Mouse (Mus musculus): Measurements from ENCODE around the gene Pomgnt2. TPM values are rescaled to one million over a fixed set of nuclear protein-coding genes. Genes with fewer than 3 reads are reported as not detected.

Gene Pomgnt2
- polyA plus RNA-seq, 1 experiment from 2014 or later: 7.9 TPM

DNA sequence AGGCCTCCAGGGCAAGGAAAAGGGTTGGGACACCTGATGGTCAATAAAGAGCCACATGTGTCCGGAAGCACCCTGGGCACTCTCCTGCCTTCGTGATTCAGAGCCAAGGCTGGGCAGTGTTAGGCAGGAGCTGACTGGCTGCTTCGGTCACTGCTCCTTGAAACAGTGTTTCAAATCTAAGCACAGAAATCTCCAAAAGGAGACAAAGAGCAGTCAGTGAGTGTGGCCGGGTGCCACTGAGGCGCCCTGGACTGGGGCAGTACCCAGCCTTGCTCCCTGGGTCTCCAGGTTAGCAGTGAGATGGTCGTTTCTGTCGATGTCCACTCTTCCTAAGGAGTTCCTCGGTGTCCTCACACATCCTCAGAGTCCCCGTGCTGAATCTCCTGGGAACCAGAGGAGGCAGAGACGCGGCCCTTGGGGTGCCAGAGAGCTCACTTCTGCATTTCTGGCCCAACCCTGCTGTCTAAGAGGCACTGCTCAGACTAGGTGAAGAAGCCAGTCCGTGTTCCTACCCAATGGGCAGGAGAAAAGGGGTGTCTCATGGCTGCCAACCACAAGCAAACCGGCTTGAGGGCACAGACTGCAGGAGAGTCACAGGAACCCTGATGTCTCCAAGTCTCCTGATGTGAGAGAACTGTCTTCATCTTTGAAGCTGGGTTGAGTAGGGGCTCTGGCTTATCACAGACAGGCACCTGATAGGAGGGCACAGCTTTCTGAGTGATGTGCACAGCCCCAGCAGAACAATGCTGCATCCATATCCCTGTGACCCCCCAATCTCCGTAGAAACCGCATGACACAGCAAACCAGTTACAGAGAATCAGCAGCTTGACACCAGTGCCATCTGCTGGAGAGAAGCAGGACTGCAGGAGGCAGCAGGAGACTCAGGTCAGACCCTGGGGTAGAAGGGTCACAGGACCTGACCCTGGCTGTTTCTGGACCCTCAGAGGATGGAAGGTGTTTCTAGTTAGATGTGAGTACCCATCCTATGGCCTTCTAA, 12.1 kb downstream of the Pomgnt2 start:
- Histone ChIP-seq H3K4me3 (ENCODE audit: low read depth, low read length) (no peak overlapping the region), H3K36me3 (ENCODE audit: control insufficient read depth, insufficient read depth, low read length) (0 out of 2 replicates have a peak, but pooled peaks cover 2% of the 10 kb centered on the region), H3K27ac (replicated peaks; ENCODE audit: low read depth, low read length) (no peak overlapping the region), H3K27me3 (ENCODE audit: control insufficient read depth, insufficient read depth, low read length) (no peaks in the 10 kb centered on the region), H3K9me3 (ENCODE audit: control insufficient read depth, low read length) (no peaks in the 10 kb centered on the region), H3K9ac (ENCODE audit: low read length) (no peak overlapping the region), H3K4me2 (ENCODE audit: low read depth, severe bottlenecking) (no peak overlapping the region), H3K4me1 (ENCODE audit: control insufficient read depth, insufficient read depth, low read length) (0 out of 2 replicates have a peak, but pooled peaks cover 2% of the 10 kb centered on the region)
- no peak for ATAC-seq (ENCODE audit: insufficient number of reproducible peaks, low FRiP score, low TSS enrichment, low read depth)
- peak; percentile 82 for DNase-seq (ENCODE audit: low spot score)
- WGBS: 70% methylated on average over 15 of the region's 15 CpGs

DNA sequence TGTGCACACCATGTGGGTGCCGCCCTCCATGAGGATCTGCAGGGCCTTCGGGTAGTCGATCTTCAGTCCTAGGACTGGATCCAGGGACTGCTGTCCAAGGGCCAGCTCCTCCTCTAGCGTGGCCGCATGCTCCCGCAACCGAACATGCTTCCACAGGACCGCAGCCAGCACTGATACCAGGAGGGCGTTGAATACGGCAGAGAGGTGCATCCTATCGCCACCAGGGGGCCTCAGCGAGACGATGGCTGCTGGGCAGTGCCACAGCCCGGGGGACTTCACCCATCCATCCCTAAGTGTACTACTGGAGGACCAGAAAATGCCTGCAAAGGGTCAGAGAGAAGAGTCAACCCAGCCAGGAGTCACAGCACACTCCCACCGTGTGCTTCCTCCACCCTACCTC, 13.4 kb downstream of the Pomgnt2 start:
- H3K27me3 ChIP-seq (ENCODE audit: control insufficient read depth, insufficient read depth, low read length): no peaks in the 10 kb centered on the region
- no peak overlapping the region for H3K9ac ChIP-seq (ENCODE audit: low read length)
- 63% methylated on average over 15 of the region's 15 CpGs for WGBS
- no peak overlapping the region for H3K27ac ChIP-seq (replicated peaks; ENCODE audit: low read depth, low read length)
- 0 out of 2 replicates have a peak, but pooled peaks cover 2% of the 10 kb centered on the region for H3K4me1 ChIP-seq (ENCODE audit: control insufficient read depth, insufficient read depth, low read length)
- no peak overlapping the region for H3K4me3 ChIP-seq (ENCODE audit: low read depth, low read length)
- 0 out of 2 replicates have a peak, but pooled peaks cover 2% of the 10 kb centered on the region for H3K36me3 ChIP-seq (ENCODE audit: control insufficient read depth, insufficient read depth, low read length)
- DNase-seq (ENCODE audit: low spot score) (peak; percentile 76), ATAC-seq (ENCODE audit: insufficient number of reproducible peaks, low FRiP score, low TSS enrichment, low read depth) (0 out of 2 replicates have a peak, but pooled peaks have one; percentile 7)
- H3K9me3 ChIP-seq (ENCODE audit: control insufficient read depth, low read length): no peaks in the 10 kb centered on the region
- H3K4me2 ChIP-seq (ENCODE audit: low read depth, severe bottlenecking): no peak overlapping the region

DNA sequence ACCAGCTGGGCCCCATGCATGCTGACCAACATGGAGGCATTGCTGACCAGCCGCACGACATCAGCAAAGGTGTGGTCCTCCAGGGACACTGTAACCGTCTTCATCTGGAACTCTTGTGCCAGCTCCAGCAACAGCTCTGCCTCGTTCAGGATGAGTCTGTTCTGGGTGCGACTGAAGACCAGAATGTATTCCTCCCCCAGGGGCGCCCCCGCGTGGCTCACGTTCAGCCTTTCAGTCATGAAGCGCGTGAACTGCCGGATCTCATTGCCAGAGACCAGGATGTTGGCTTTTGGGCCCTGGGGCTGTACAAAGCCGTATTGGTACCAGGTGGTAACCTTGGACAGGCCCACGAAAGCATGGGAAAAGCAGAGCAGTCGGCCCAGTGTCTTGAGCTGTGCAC, 14.2 kb downstream of the Pomgnt2 start:
- 0 out of 2 replicates have a peak, but pooled peaks cover 2% of the 10 kb centered on the region for H3K4me1 ChIP-seq (ENCODE audit: control insufficient read depth, insufficient read depth, low read length)
- no peak overlapping the region for H3K4me3 ChIP-seq (ENCODE audit: low read depth, low read length)
- DNase-seq (ENCODE audit: low spot score) (no peak), ATAC-seq (ENCODE audit: insufficient number of reproducible peaks, low FRiP score, low TSS enrichment, low read depth) (no peak)
- WGBS: 92% methylated on average over 15 of the region's 15 CpGs
- H3K4me2 ChIP-seq (ENCODE audit: low read depth, severe bottlenecking): no peak overlapping the region
- H3K36me3 ChIP-seq (ENCODE audit: control insufficient read depth, insufficient read depth, low read length): 0 out of 2 replicates have a peak, but pooled peaks cover 2% of the 10 kb centered on the region
- no peak overlapping the region for H3K27ac ChIP-seq (replicated peaks; ENCODE audit: low read depth, low read length)
- H3K9me3 ChIP-seq (ENCODE audit: control insufficient read depth, low read length): no peaks in the 10 kb centered on the region
- H3K27me3 ChIP-seq (ENCODE audit: control insufficient read depth, insufficient read depth, low read length): no peaks in the 10 kb centered on the region
- no peak overlapping the region for H3K9ac ChIP-seq (ENCODE audit: low read length)

DNA sequence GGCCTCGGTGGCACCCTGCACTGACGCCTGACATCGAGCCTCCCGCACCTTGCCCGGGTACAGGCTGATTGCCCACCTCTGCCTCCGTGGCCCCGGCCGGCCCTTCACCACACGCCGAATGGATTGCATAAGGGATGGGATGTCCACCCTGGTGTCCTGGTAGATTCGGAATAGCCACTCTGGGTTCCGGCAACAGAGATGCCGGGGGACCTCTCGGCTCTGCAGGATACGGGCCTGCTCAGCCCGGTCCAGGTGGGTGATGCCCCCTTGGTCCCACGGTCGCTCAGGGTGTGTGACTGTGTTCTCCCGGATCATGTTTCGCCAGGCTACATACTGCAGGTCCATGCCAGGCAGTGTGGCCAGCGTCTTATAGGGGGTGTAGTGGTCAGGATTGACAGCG, 14.7 kb downstream of the Pomgnt2 start:
- no peaks in the 10 kb centered on the region for H3K27me3 ChIP-seq (ENCODE audit: control insufficient read depth, insufficient read depth, low read length)
- ATAC-seq (ENCODE audit: insufficient number of reproducible peaks, low FRiP score, low TSS enrichment, low read depth) (no peak), DNase-seq (ENCODE audit: low spot score) (no peak)
- 0 out of 2 replicates have a peak, but pooled peaks cover 2% of the 10 kb centered on the region for H3K36me3 ChIP-seq (ENCODE audit: control insufficient read depth, insufficient read depth, low read length)
- H3K4me1 ChIP-seq (ENCODE audit: control insufficient read depth, insufficient read depth, low read length): 0 out of 2 replicates have a peak, but pooled peaks cover 2% of the 10 kb centered on the region
- H3K4me3 ChIP-seq (ENCODE audit: low read depth, low read length): no peak overlapping the region
- no peak overlapping the region for H3K27ac ChIP-seq (replicated peaks; ENCODE audit: low read depth, low read length)
- H3K9me3 ChIP-seq (ENCODE audit: control insufficient read depth, low read length): no peaks in the 10 kb centered on the region
- H3K9ac ChIP-seq (ENCODE audit: low read length): no peak overlapping the region
- 95% methylated on average over 22 of the region's 22 CpGs for WGBS
- H3K4me2 ChIP-seq (ENCODE audit: low read depth, severe bottlenecking): no peak overlapping the region

DNA sequence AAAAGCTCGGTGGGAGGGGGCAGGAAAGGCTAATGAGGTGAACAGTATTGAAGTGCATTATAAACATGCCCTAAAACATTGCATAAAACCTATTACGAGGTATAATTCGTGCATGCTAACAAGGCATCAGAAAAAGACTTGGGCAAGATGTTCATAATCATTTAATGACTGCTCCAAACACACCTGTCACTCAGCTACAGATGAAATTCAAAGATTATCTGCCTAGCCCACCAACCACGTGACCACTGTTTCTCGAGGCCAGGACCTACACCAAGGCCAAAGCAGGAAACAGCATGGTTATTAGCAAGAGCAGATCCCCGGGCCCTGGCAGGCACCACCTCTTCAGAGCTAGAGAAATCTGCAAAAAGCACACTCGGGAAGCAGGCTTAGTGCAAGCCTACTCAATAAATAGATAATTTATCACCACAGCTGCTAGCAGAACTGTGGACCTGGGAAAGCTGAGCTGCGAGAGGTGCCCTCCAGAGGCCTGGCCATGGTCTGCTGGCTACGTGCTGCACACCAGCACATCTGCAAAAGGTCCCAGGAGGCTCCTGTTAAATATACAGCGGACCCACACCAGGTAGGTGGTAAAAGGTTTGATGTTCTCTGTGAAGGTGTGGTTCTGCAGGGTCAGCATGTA, 15.3 kb downstream of the Pomgnt2 start:
- H3K4me1 ChIP-seq (ENCODE audit: control insufficient read depth, insufficient read depth, low read length): 0 out of 2 replicates have a peak, but pooled peaks cover 2% of the 10 kb centered on the region
- 0 out of 2 replicates have a peak, but pooled peaks cover 2% of the 10 kb centered on the region for H3K36me3 ChIP-seq (ENCODE audit: control insufficient read depth, insufficient read depth, low read length)
- no peaks in the 10 kb centered on the region for H3K27me3 ChIP-seq (ENCODE audit: control insufficient read depth, insufficient read depth, low read length)
- DNase-seq (ENCODE audit: low spot score): no peak
- WGBS: 60% methylated on average over 10 of the region's 10 CpGs
- H3K9me3 ChIP-seq (ENCODE audit: control insufficient read depth, low read length): no peaks in the 10 kb centered on the region
- ATAC-seq (ENCODE audit: insufficient number of reproducible peaks, low FRiP score, low TSS enrichment, low read depth): no peak
- no peak overlapping the region for H3K27ac ChIP-seq (replicated peaks; ENCODE audit: low read depth, low read length)
- no peak overlapping the region for H3K4me2 ChIP-seq (ENCODE audit: low read depth, severe bottlenecking)
- no peak overlapping the region for H3K9ac ChIP-seq (ENCODE audit: low read length)
- no peak overlapping the region for H3K4me3 ChIP-seq (ENCODE audit: low read depth, low read length)

DNA sequence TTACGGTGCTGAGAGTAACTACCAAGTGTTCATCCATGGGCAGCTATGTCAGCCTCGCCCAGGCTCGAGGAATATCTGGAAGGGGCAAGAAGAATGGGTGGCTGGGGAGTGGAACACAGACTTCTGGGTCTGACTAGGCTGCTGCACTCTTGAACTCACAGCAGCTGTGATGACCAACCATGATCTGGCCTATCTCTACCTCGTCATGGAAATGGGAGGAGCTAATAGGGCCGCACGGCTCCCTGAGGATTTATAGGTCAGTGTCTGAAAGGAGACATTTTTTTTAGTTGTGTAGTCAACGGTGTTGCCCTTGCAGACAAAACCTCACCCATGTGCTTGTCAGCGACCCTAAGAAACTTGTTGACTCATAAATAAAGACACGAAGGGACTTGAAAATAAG, 15.9 kb downstream of the Pomgnt2 start:
- Histone ChIP-seq H3K4me1 (ENCODE audit: control insufficient read depth, insufficient read depth, low read length) (0 out of 2 replicates have a peak, but pooled peaks cover 2% of the 10 kb centered on the region), H3K27ac (replicated peaks; ENCODE audit: low read depth, low read length) (no peak overlapping the region), H3K27me3 (ENCODE audit: control insufficient read depth, insufficient read depth, low read length) (no peaks in the 10 kb centered on the region), H3K9ac (ENCODE audit: low read length) (no peak overlapping the region), H3K36me3 (ENCODE audit: control insufficient read depth, insufficient read depth, low read length) (0 out of 2 replicates have a peak, but pooled peaks cover 2% of the 10 kb centered on the region), H3K9me3 (ENCODE audit: control insufficient read depth, low read length) (no peaks in the 10 kb centered on the region), H3K4me2 (ENCODE audit: low read depth, severe bottlenecking) (no peak overlapping the region), H3K4me3 (ENCODE audit: low read depth, low read length) (no peak overlapping the region)
- no peak for ATAC-seq (ENCODE audit: insufficient number of reproducible peaks, low FRiP score, low TSS enrichment, low read depth)
- 74% methylated on average over 9 of the region's 9 CpGs for WGBS
- DNase-seq (ENCODE audit: low spot score): no peak

DNA sequence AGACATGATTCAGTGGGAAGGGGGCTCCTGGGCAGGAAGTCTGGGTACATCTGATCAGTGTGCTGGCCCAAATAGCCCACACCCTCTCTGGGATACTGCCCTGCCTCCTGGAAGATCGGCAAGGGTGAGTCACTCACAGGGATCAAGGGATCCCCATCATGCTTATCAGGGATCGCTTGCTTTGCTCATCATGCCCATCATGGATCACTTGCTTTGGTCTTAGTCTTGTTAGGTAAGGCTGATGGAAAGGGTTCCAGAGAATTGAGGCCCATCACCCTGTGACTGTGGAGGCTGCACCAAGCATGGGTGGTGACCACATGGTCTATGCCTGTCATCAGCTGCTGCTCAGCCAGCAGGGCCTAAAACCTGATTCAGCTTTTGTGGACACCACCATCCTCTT, 21.6 kb downstream of the Pomgnt2 start:
- WGBS: 72% methylated on average over 2 of the region's 2 CpGs
- H3K4me3 ChIP-seq (ENCODE audit: low read depth, low read length): no peak overlapping the region
- H3K4me1 ChIP-seq (ENCODE audit: control insufficient read depth, insufficient read depth, low read length): no peaks in the 10 kb centered on the region
- H3K27me3 ChIP-seq (ENCODE audit: control insufficient read depth, insufficient read depth, low read length): no peaks in the 10 kb centered on the region
- H3K9me3 ChIP-seq (ENCODE audit: control insufficient read depth, low read length): no peaks in the 10 kb centered on the region
- no peak overlapping the region for H3K27ac ChIP-seq (replicated peaks; ENCODE audit: low read depth, low read length)
- no peak for ATAC-seq (ENCODE audit: insufficient number of reproducible peaks, low FRiP score, low TSS enrichment, low read depth)
- no peak overlapping the region for H3K4me2 ChIP-seq (ENCODE audit: low read depth, severe bottlenecking)
- H3K9ac ChIP-seq (ENCODE audit: low read length): no peak overlapping the region
- H3K36me3 ChIP-seq (ENCODE audit: control insufficient read depth, insufficient read depth, low read length): no peaks in the 10 kb centered on the region
- DNase-seq (ENCODE audit: low spot score): no peak
